Mouse (Mus musculus): ENCODE measurements at regions not wholly inside any gene's neighbourhood (a gene's known extent, or its start where the extent isn't known, plus 50 kb on each side); places are given as distances from the start of the nearest gene placed in this dataset.

DNA sequence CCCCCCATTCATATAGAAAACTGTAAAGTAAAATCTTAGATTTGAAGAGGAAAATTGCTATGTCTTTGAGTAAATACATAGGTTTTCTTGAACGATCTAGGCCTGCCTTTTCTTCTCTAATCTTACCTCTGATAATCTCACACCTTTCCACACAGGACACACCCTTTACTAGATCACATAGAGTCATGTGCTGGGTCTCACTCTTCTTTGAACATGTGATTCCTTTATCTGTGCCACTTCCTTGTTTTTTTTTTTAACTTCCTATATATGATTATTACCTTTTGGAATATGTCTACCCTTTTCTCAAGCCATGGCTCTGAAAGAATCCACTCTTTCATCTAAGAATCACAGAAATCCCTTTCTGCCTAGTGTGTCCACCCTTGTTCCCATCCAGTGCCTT lies 136.2 kb downstream of the Klf5 start:
- no peak for DNase-seq

- DNase-seq: no peak
These were observed 137.0 kb downstream of the Klf5 start for GRCm38 (mm10) chr14:99435512-99435911.

GRCm38 (mm10) chr14:99436051-99436450 lies 137.6 kb downstream of the Klf5 start:
- no peak for DNase-seq

GRCm38 (mm10) chr14:99449112-99449511 lies 150.6 kb downstream of the Klf5 start:
- DNase-seq: peak; percentile 16

DNA sequence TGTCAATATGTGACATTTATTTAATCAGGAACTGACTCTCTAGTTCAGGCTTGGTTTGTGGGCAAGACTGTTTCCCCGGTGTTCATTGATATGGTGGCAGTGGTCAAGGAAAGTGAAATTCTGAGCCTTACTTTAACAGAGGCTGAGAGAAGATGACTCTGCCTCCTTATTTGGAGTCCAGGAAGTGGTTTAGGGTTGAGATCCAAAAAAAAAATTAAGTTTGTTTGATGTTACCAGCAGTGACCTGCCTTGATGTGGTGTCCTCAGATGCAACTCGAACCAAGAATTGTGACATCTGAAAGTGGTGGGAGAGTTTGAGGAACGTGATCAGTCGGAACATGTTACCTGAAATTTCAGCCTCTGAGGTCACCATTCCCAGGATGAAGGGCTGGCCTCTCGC lies 151.4 kb downstream of the Klf5 start:
- no peak for DNase-seq

DNA sequence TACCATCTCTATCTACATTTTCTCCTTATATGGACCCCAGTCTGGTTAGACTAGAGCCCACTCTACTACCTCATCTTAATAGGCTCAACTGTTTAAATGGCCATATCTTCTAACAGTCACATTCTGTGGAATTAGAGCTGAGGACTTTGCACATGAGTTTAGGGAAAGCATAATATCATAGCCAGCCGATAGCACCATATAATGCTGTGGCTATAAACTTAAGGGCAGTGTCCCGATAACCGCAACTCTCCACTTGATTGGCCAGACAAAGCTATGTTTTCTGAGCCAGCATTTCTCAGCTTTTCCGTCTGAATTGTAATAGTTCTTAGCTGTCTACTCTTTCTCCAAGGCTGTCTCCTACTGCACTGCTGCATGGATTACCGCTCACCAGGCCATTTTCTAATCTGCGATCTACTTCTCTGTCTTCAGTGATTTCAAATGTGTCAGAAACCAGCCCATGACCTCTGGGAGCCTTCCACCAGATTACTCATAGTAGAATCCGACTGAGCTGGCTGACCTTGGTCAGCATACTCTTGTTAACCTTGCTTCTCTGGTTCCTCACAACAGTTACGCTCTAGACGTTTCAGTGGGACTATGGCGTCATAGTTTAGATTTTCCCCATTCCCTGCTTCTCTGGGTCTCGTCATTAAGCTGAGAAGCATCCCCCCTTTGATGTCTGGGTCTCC lies 152.8 kb downstream of the Klf5 start:
- DNase-seq: no peak

DNA sequence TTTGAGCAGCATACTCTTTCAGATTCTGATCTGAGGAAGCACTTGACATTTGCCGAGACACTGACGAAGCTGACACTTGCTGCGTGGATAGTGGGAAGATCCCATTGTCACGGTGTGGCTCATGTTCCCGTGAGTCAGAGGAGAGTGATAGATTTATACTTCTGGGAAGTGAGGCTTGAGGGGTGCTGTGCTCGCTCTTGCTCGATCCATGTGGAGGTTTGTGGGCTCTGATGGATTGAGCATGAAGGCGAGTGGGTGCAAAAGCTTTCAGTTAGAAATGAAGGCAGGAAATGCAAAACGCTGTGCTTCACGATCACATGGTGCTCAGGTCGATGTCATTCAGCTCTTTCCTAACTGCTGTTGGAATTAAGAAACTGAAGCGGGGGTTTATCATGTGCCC lies 155.4 kb downstream of the Klf5 start:
- DNase-seq: no peak

DNA sequence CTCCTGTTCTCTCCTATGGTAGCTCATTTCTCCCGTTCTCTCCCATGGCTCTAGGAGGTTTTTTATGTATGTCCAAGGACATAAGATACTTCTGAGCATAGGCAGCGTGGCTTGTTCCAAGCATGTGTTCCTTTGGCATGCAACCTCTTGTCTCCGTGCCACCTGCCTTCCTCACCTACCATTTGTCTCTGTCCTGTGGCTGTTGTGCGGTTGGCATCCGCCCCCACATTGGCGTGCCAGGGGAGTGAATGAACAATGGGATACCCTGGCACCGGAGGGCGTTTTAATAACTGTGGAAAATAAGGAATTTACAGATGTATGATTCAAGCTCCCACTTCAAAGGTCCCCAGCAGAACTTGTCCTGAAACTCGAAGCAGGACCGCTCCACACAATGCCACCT lies 158.1 kb downstream of the Klf5 start:
- no peak for DNase-seq

DNA sequence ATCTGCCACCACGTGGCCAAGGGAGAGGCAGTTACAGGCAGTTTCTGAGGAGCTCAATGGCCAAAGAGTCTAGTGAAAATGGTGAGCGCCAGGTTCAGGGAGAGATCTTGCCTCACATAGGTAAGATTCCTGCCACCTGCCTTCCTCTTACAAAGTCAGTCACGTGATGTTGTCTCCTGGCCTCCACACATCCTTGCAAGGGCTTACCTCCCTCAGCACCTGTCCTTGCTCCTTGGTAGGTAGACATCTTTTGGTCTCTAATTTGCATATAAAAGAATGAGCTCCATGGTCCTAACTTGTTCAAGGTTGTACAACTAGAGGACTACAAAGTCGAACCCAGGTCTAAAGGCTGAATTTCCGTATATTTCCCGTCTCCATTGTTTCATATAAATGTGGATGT lies 159.1 kb downstream of the Klf5 start:
- no peak for DNase-seq

DNA sequence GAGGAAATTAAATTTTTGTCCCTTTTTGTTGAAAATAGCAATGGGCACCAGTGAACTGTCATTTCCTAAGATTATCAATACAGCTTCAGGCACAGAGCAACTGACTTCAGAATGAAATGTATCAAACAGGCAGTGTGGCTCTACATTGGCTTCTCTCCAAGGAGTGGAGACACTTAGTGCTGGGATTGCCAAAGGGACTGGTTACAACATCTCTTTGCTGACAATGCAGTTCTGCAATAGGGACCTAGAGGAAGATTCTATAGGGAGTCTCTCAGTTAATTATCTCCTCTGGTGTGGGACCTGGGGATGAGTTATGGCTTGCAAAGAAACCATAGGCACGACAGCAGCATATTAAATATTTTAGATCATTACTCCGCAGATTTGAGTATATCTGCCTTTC lies 173.6 kb downstream of the Klf5 start:
- DNase-seq: no peak

DNA sequence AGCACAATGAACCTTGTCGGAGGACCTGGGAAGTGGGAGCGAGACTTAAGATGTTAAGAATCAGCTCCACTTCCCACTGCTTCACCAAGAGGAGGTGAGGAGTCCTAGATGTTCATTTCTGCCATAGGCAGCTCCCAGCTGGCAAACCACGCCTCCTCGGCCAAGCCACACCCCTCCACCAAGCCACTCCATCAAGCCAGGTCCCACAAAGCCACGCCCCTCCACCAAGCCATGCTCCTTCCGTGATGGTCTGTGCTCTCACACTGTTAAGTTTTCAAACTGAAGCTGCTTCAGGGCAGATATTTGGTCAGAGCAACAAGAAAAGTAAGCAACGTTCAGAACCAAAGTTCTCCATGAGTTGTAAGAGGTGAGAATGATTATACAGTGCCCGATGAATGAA lies 176.8 kb downstream of the Klf5 start:
- DNase-seq: no peak

DNA sequence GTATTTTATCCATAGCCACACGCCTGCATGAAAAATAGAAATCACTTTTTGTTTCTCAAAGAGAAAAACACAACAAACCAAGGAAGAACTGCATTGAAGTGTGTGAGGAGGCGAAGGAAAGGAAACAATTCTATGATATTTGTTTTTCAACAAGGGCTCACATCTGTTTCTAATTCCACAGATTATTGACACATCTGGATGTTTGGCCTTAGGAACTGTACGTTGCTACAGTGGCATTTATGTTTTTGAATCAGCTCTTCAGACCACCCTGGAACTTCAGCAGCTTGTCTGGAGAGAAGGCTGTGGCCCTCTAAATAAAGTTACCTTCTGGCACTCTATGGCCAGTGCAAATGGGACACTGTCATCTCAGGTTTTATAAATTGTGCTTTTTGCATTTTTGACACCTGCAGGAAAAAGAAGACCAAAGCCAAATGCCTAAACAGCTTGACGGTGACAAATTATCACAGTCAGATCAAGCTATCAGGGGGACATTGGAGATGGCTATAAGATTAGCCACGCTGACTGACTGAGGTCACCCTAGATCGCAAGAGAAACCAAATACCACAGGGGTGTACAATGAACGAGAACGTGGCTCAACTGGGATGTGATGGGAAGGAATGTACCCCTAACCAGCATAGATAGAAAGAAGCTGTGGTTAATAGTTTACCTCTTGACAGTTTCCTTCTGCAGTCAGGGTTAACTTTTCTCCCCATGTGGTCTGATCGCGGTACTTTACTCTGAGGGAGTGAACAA lies 182.0 kb downstream of the Klf5 start:
- no peak for DNase-seq

GRCm38 (mm10) chr14:99487981-99488380 lies 189.5 kb downstream of the Klf5 start:
- DNase-seq: no peak

GRCm38 (mm10) chr14:99493197-99493596 lies 194.7 kb downstream of the Klf5 start:
- no peak for DNase-seq

DNA sequence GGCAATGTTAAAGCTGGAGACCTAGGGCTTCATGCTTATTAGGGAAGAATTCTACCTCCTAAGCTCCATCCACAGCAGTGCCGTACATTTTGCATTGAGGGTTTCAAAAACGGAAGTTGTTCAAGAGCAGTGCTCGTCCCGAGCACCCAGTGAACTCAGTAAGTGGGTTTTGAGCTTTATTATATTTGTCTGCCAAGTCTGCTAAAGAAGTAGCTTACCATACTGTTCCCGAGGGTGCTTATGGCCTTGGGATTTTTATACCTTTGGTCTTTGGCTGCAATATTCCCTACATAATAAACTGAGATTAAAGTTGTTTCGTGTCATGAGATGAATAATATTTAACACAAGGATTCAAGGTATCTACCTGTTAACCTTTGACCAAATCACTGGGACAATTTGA lies 195.2 kb downstream of the Klf5 start:
- DNase-seq: no peak

- DNase-seq: no peak
These were observed 201.2 kb downstream of the Klf5 start for GRCm38 (mm10) chr14:99499502-99500266.

DNA sequence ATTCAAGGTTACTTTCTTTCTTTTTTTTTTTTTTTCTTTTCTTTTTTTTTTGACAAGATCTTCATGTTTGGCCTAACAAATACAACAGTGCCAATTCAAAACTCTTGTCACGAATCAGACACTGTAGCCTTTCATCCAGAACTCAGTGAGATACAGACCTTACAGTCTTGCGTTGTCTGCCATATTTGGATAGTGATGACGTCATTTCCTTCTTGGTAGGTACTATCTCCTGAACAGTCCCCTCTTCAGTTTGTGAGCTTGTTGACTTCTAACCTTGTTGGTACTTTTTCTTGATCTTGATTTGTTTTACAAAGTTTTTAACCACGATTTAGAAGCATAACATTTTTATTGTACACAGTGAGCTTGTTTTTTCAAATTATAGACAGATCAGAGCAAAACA lies 206.4 kb downstream of the Klf5 start:
- no peak for DNase-seq

DNA sequence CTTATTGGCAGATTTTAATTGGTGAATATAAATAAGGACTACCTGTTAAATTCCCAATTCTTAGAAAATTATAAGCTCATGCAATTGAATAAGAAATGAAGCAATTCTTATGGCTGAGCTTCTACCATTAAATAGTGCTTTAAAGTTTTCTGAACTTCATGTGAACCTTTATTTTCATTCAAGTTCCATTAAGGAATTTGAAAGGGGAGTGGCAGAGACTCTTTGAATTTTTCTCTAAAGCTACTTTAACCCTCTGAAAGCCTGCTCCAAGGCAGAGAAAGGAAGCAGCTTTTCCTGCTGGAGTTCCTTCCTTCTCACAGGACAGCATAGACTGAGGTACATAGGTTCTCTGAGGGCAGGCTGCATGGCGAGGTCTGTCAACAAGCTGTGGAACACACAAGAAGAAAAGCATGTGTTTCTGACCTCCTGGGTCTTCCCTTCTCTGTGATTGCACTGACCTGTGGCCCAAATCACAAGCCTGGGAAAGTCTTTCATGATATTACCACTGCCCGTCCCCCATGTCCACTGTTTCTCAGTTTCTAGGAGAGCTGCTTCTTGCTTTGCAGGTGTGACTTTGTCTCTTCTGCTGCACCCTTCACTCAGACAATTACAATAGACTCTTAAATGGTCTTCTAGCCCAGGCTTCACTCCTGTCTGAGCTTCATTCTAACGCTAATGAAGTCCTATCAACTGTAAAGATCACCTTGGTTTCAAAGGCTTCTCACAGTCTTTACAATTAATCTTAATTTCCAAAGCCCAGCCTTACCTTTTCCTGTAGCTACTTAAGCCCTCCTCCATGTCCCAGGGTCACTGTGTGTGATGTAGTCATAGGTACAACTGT lies 211.4 kb downstream of the Klf5 start:
- DNase-seq: no peak

DNA sequence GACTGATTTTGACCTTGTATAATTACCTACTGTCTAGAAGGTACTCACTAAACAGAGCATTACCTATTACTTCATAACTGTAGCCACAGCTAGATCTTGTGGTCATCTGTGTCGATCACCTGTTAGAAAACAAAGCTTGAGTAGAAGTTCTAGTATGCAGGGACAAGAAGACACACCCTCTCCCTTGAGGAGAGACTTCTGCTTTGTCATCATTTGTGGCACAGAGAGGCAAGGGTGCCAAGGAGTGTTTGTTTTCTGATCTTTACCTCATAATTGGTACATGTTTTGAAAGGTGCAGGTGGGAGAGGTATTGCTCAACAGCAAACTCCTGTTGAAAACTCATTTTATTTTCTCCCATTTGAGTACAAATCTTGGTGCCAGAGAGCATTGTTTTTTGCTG lies 217.0 kb downstream of the Klf5 start:
- no peak for DNase-seq

DNA sequence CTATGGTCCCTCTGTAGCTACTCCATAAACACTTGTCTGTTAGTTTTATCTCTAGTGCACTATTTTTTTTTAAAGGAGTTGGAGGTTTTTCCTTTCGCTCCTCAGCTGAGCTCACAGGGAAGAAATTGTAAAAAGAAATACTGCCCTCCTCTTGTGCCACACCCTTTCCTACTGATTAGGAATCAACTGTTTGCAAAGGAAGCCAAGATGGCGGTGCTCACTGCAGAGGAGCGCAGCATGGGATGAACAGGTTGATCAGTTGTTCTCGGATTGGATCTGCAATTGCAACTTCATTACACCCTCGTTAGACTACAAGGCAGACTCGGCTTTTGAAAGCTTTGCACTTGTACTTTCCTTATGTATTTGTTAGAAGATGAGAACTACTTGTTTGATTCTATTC lies 218.2 kb downstream of the Klf5 start:
- no peak for DNase-seq

DNA sequence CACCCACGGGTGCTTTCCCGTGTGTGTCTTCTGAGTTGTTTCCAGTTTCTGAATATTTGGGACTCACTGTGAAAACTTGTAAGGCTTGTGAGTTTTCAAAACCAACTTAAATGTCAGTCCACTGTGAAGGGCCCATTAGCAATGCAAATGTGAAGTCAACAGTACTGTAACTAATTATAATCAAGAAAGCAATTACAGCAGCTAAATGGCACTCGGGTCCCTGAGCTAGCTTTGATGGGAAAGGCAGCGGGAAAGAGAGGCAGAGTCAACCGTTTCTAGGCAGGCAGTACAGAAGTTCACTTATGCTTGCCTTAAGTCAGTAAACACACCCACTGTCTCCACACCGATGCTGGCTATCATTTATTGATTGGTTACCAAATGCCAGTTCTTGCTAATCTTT lies 221.9 kb downstream of the Klf5 start:
- no peak for DNase-seq

DNA sequence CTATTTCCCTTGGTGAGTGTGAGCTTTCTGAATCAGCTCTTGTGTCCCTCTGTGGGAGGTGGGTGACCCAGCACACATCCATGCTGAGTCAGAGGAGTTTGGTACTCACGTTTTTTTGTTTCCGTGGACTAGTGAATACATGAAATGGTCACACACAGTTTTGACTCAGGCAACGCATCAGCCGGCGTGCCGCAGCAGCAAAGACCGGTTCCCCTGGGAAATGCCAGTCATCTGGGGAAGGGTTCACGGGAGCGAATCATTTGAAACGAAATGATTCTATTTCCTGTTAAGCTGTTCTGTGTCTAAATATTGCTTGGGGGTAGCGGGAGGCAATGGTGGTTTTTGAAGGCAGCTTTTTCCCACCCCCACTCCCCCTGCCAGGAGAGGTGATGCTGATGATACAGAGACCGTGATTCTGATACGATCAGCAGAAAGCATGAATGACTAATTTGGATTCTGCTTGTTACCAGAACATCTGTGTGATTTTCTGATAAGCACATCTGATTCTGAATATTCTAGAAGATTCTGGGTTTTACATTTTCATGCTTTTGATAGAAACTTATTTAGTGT lies 223.5 kb downstream of the Klf5 start:
- no peak for DNase-seq

DNA sequence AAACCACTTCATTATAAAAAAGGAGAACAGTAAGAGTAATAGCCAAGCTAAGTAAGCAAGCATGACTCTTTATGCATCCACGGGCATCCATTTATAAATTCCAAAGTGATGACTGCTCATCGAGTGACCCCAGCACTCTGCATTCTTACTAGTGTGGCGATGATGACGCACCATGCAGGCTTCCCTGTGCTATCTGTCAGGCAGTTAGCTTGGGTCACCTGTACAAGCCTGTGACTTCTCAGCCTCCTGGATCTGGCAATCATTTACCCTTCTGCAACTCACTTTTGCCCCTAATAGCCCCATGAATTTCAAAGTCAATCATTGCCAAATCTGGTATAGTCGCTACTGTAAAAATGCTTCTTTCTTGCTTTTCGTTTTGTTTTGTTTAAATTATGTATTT lies 237.3 kb downstream of the Klf5 start:
- no peak for DNase-seq
